Mouse (Mus musculus) C2C12 (cell line): ENCODE results near the gene Chd6. TPM values are rescaled to one million over a fixed set of nuclear protein-coding genes. Genes with fewer than 3 reads are reported as not detected.
"Not testable (repeated sequence)": the region's sequence is repeated elsewhere in the genome, so short reads cannot be mapped to it uniquely, and the experiment has no call there.

ENCODE experiments used
- H3K27me3 ChIP-seq: one replicate; pipeline ENCODE4 v1.6.1; 2011; ENCODE audit not compliant: control insufficient read depth, insufficient read depth, insufficient read length
- H3K36me3 ChIP-seq: one replicate; pipeline ENCODE4 v1.6.1; 2011; ENCODE audit not compliant: control insufficient read depth, insufficient read depth
- H3K4me3 ChIP-seq: one replicate; pipeline ENCODE4 v1.5.1; 2011; ENCODE audit warnings: mild to moderate bottlenecking, control low read depth; ENCODE audit not compliant: poor library complexity, insufficient read depth, severe bottlenecking
- H3K79me2 ChIP-seq: one replicate; pipeline ENCODE4 v1.6.1; 2011; ENCODE audit not compliant: control insufficient read depth, insufficient read depth
- H3K79me3 ChIP-seq: one replicate; pipeline ENCODE4 v1.6.1; 2011; ENCODE audit warnings: low read depth, control low read depth
- H3ac ChIP-seq: one replicate; pipeline ENCODE3; 2011; ENCODE audit warnings: low read depth; ENCODE audit not compliant: control insufficient read depth, insufficient read length
- CEBPB ChIP-seq: IDR thresholded peaks from one replicate; pipeline ENCODE4 v1.6.1; 2011; ENCODE audit warnings: low read depth, mild to moderate bottlenecking, control low read depth, moderate library complexity
- CTCF ChIP-seq: IDR thresholded peaks from one replicate; pipeline ENCODE4 v1.5.1; 2011; ENCODE audit not compliant: control insufficient read depth, insufficient read depth, insufficient read length
- FOSL1 ChIP-seq: IDR thresholded peaks from one replicate; pipeline ENCODE4 v1.8.0; 2011; ENCODE audit warnings: mild to moderate bottlenecking, low read length; ENCODE audit not compliant: poor library complexity, insufficient read depth, severe bottlenecking
- MAX ChIP-seq: IDR thresholded peaks from one replicate; pipeline ENCODE4 v1.6.1; 2011; ENCODE audit warnings: mild to moderate bottlenecking, control low read depth
- MYOD1 ChIP-seq: IDR thresholded peaks from one replicate; pipeline ENCODE4 v1.6.1; 2011; ENCODE audit warnings: low read depth; ENCODE audit not compliant: control insufficient read depth, insufficient read length
- MYOG ChIP-seq: IDR thresholded peaks from one replicate; pipeline ENCODE4 v1.6.1; 2011; ENCODE audit not compliant: control insufficient read depth, insufficient read length; ENCODE audit errors: extremely low read depth
- USF1 ChIP-seq: IDR thresholded peaks from one replicate; pipeline ENCODE4 v1.6.1; 2011; ENCODE audit warnings: low read depth, mild to moderate bottlenecking, control low read depth, moderate library complexity
- polyA plus RNA-seq: library from polyadenylated mRNA; unstranded; fragments of >200 nt; fragmentation: generic; extraction: Trizol; gene quantifications from one replicate; pipeline ENCODE4 v1.2.1, GENCODE M21; 2012; ENCODE audit warnings: missing spikeins

Chd6 gene
- polyA plus RNA-seq, 1 experiment, result 3.9 TPM

GRCm38 (mm10) chr2:160960956-160961646 lies 147.8 kb downstream of the Chd6 start:
- no peak overlapping the region for H3K4me3 ChIP-seq
- TF ChIP-seq CEBPB (no peak), CTCF (no peak)
- H3ac ChIP-seq, result no peak overlapping the region
- H3K36me3 ChIP-seq, result peaks cover 45% of the 10 kb centered on the region
- H3K79me3 ChIP-seq, result no peaks in the 10 kb centered on the region
- H3K27me3 ChIP-seq, result no peaks in the 10 kb centered on the region
- no peaks in the 10 kb centered on the region for H3K79me2 ChIP-seq

DNA sequence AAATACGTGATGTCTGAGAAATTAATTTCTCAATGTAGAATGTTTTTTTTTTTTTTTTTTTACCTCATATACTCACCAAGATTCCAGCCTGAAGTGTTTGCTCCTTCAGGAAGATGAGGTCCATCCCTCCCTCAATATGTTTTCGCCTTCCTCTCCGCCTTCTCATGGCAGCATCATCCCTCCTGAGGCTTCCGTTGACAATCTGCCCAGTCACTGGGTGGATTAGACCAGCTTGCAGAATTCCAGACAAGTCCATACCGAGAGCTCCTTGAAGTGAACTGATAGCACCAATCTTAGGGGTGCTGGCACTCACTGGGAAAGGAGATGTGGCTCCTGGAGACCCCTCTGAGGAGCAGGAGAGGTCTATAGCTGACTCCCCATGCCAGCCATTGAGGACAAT lies 149.0 kb downstream of the Chd6 start:
- H3K79me3 ChIP-seq, result no peaks in the 10 kb centered on the region
- H3K79me2 ChIP-seq, result no peaks in the 10 kb centered on the region
- H3K36me3 ChIP-seq, result peaks cover 44% of the 10 kb centered on the region
- no peak overlapping the region for H3ac ChIP-seq
- H3K4me3 ChIP-seq, result no peak overlapping the region
- H3K27me3 ChIP-seq, result no peaks in the 10 kb centered on the region
- TF ChIP-seq FOSL1, result no peak
- no peak for TF ChIP-seq USF1
- TF ChIP-seq MAX, result no peak
- TF ChIP-seq CTCF, result no peak
- no peak for TF ChIP-seq MYOD1
- no peak for TF ChIP-seq CEBPB
- TF ChIP-seq MYOG, result no peak

GRCm38 (mm10) chr2:160958737-160959136 lies 150.1 kb downstream of the Chd6 start:
- Histone ChIP-seq H3K79me3 (no peaks in the 10 kb centered on the region), H3K79me2 (no peaks in the 10 kb centered on the region), H3K4me3 (no peak overlapping the region), H3K27me3 (no peaks in the 10 kb centered on the region), H3K36me3 (peaks cover 47% of the 10 kb centered on the region), H3ac (no peak overlapping the region)
- no peak for TF ChIP-seq MYOG
- no peak for TF ChIP-seq CTCF
- no peak for TF ChIP-seq USF1
- TF ChIP-seq MAX, result no peak
- TF ChIP-seq MYOD1, result no peak
- TF ChIP-seq CEBPB, result no peak
- no peak for TF ChIP-seq FOSL1

DNA sequence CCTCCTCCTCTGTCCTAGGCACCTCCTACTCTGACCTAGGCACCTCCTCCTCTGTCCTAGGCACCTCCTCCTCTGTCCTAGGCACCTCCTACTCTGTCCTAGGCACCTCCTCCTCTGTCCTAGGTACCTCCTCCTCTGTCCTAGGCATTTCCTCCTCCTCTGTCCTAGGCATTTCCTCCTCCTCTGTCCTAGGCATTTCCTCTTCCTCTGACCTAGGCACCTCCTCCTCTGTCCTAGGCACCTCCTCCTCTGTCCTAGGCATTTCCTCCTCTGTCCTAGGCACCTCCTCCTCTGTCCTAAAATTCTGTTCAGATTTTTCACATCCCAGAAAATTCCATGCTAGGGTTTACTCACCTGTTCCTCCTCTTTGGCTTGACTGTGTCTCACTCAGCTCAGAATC lies 151.1 kb downstream of the Chd6 start:
- not testable (repeated sequence) for H3K79me3 ChIP-seq, H3K4me3 ChIP-seq, H3K27me3 ChIP-seq, H3ac ChIP-seq, H3K79me2 ChIP-seq
- peaks cover 47% of the 10 kb centered on the region for H3K36me3 ChIP-seq

DNA sequence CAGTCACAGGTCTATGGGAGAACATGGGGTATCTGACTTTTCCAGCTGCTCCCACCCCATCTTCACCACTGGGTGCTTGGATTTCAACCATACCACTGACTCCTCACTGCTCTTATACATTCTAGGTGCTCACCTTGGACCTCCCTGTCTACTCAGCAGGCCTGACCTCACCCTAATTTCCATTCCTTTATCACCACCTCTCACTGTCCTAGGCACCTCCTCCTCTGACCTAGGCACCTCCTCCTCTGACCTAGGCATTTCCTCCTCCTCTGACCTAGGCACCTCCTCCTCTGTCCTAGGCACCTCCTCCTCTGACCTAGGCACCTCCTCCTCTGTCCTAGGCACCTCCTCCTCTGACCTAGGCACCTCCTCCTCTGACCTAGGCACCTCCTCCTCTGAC lies 151.6 kb downstream of the Chd6 start:
- peaks cover 47% of the 10 kb centered on the region for H3K36me3 ChIP-seq
- H3K79me2 ChIP-seq, H3K4me3 ChIP-seq, H3ac ChIP-seq, H3K27me3 ChIP-seq, H3K79me3 ChIP-seq: not testable (repeated sequence)

DNA sequence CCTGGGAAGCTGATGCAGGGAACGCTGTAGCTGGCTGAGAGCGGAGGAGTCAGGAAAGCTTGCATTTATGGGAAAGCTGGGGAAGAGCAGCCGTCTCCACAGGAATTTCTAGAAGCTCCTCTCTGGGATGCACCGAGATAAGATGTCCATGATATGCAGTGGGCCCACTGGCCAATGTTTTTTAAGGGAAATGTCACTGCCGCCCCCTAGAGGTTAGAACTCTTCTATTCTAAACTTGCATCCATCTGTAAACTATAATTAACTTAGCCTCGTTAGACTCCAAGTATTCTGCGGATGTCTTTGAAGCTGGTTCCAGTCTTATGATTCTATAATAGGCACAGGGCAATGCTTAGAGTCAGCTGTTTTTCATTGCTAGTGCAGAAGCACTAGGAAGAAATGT lies 153.5 kb downstream of the Chd6 start:
- no peak for TF ChIP-seq MYOD1
- no peak for TF ChIP-seq MAX
- no peak for TF ChIP-seq MYOG
- no peak for TF ChIP-seq CEBPB
- no peak for TF ChIP-seq CTCF
- H3K79me2 ChIP-seq, result no peaks in the 10 kb centered on the region

More for the DNA sequence above, 153.5 kb downstream of the Chd6 start:
- no peaks in the 10 kb centered on the region for H3K27me3 ChIP-seq
- no peak overlapping the region for H3ac ChIP-seq
- no peak overlapping the region for H3K4me3 ChIP-seq
- no peaks in the 10 kb centered on the region for H3K79me3 ChIP-seq
- H3K36me3 ChIP-seq, result peaks cover 44% of the 10 kb centered on the region
